Mouse (Mus musculus) liver, embryonic 13.5 days (tissue): ENCODE data around the gene Pctp. TPM values are rescaled to one million over a fixed set of nuclear protein-coding genes. Genes with fewer than 3 reads are reported as not detected.

Experiments
- ATAC-seq: fragments of 200-750 bp; cut with Nextera tagmentation; 2 replicates; pipeline ENCODE4 v1.8.0; 2017; ENCODE audit warnings: low read depth, mild to moderate bottlenecking, moderate number of reproducible peaks, moderate library complexity
- DNase-seq: peaks from one replicate; pipeline ENCODE4 v3.0.0; 2022
- H3K27ac ChIP-seq: fragments of 300-500 bp; sonication (generic); 2 replicates; pipeline ENCODE4 v1.5.1; 2015; ENCODE audit warnings: moderate library complexity, mild to moderate bottlenecking, inconsistent platforms
- H3K27me3 ChIP-seq: fragments of 300-500 bp; sonication (generic); 2 replicates; pipeline ENCODE4 v1.6.1; 2015; ENCODE audit warnings: mild to moderate bottlenecking, inconsistent platforms
- H3K36me3 ChIP-seq: fragments of 300-500 bp; sonication (generic); 2 replicates; pipeline ENCODE4 v1.6.1; 2015; ENCODE audit warnings: mild to moderate bottlenecking, inconsistent platforms
- H3K4me1 ChIP-seq: fragments of 300-500 bp; sonication (generic); replicated peaks from 2 replicates; pipeline ENCODE4 v1.6.1; 2015; ENCODE audit warnings: inconsistent platforms
- H3K4me2 ChIP-seq: fragments of 300-500 bp; sonication (generic); 2 replicates; pipeline ENCODE4 v1.6.1; 2015; ENCODE audit warnings: inconsistent platforms, mild to moderate bottlenecking, moderate library complexity
- H3K4me3 ChIP-seq: fragments of 300-500 bp; sonication (generic); replicated peaks from 2 replicates; pipeline ENCODE4 v1.5.1; 2015; ENCODE audit warnings: mild to moderate bottlenecking, inconsistent platforms
- H3K9ac ChIP-seq: fragments of 300-500 bp; sonication (generic); 2 replicates; pipeline ENCODE4 v1.6.1; 2015; ENCODE audit warnings: mild to moderate bottlenecking, inconsistent platforms
- H3K9me3 ChIP-seq: fragments of 300-500 bp; sonication (generic); replicated peaks from 2 replicates; pipeline ENCODE4 v1.6.1; 2016; ENCODE audit warnings: inconsistent platforms
- WGBS: fragments of 180-500 bp; shearing (Covaris S2); methylation state at CpG from one replicate; pipeline ENCODE4 v1.1.7; 2015; ENCODE audit not compliant: insufficient replicate concordance; 5-methylcytosine and 5-hydroxymethylcytosine counted together
- polyA plus RNA-seq: library from polyadenylated mRNA; unstranded; fragments of >200 nt; fragmentation: Nextera tagmentation; extraction: Ambion mirVana; gene quantifications from 2 replicates; pipeline ENCODE4 v1.2.1, GENCODE M21; 2015

Pctp gene
- polyA plus RNA-seq, 1 experiment from 2014 or later: 10.9 TPM

GRCm38 (mm10) chr11:89971296-89971695, 31.4 kb downstream of the Pctp start:
- WGBS: 51% methylated on average over 3 of the region's 3 CpGs

GRCm38 (mm10) chr11:89970726-89971125, 32.0 kb downstream of the Pctp start:
- Histone ChIP-seq H3K4me3 (no peak overlapping the region), H3K4me2 (no peak overlapping the region), H3K36me3 (no peaks in the 10 kb centered on the region), H3K9me3 (no peaks in the 10 kb centered on the region), H3K27me3 (no peaks in the 10 kb centered on the region), H3K9ac (no peak overlapping the region), H3K27ac (no peak overlapping the region), H3K4me1 (no peaks in the 10 kb centered on the region)
- DNase-seq: no peak
- ATAC-seq: no peak
- WGBS: 63% methylated on average over 4 of the region's 4 CpGs

More at GRCm38 (mm10) chr11:89971296-89971695, 31.4 kb downstream of the Pctp start:
- no peak overlapping the region for H3K4me3 ChIP-seq
- no peaks in the 10 kb centered on the region for H3K9me3 ChIP-seq
- H3K9ac ChIP-seq: no peak overlapping the region
- no peaks in the 10 kb centered on the region for H3K36me3 ChIP-seq
- no peaks in the 10 kb centered on the region for H3K27me3 ChIP-seq
- no peaks in the 10 kb centered on the region for H3K4me1 ChIP-seq
- ATAC-seq (no peak), DNase-seq (no peak)
- no peak overlapping the region for H3K27ac ChIP-seq
- H3K4me2 ChIP-seq: no peak overlapping the region

GRCm38 (mm10) chr11:89969131-89969530, 33.6 kb downstream of the Pctp start:
- no peak overlapping the region for H3K4me2 ChIP-seq
- no peaks in the 10 kb centered on the region for H3K9me3 ChIP-seq
- H3K4me3 ChIP-seq: no peak overlapping the region
- no peaks in the 10 kb centered on the region for H3K36me3 ChIP-seq
- ATAC-seq: no peak
- no peak overlapping the region for H3K9ac ChIP-seq
- H3K27ac ChIP-seq: no peak overlapping the region
- H3K27me3 ChIP-seq: no peaks in the 10 kb centered on the region
- no peak for DNase-seq
- 49% methylated on average over 4 of the region's 4 CpGs for WGBS
- H3K4me1 ChIP-seq: no peaks in the 10 kb centered on the region

- Histone ChIP-seq H3K4me2 (no peak overlapping the region), H3K27ac (no peak overlapping the region), H3K4me1 (no peaks in the 10 kb centered on the region), H3K9ac (no peak overlapping the region), H3K9me3 (no peaks in the 10 kb centered on the region), H3K4me3 (no peak overlapping the region), H3K27me3 (no peaks in the 10 kb centered on the region), H3K36me3 (no peaks in the 10 kb centered on the region)
- WGBS: 58% methylated on average over 3 of the region's 3 CpGs
- no peak for ATAC-seq
- no peak for DNase-seq
Measured at GRCm38 (mm10) chr11:89950691-89951270, 51.9 kb downstream of the Pctp start.

GRCm38 (mm10) chr11:89947806-89948205, 54.9 kb downstream of the Pctp start:
- H3K9me3 ChIP-seq: no peaks in the 10 kb centered on the region
- H3K4me1 ChIP-seq: no peaks in the 10 kb centered on the region
- no peak for ATAC-seq
- no peak for DNase-seq
- WGBS: 72% methylated on average over 4 of the region's 4 CpGs
- H3K27me3 ChIP-seq: no peaks in the 10 kb centered on the region
- H3K4me2 ChIP-seq: no peak overlapping the region
- H3K27ac ChIP-seq: no peak overlapping the region
- no peak overlapping the region for H3K4me3 ChIP-seq
- no peaks in the 10 kb centered on the region for H3K36me3 ChIP-seq
- no peak overlapping the region for H3K9ac ChIP-seq

- ATAC-seq (no peak), DNase-seq (no peak)
- Histone ChIP-seq H3K27ac (no peak overlapping the region), H3K9me3 (no peaks in the 10 kb centered on the region), H3K36me3 (no peaks in the 10 kb centered on the region), H3K9ac (no peak overlapping the region), H3K4me1 (no peaks in the 10 kb centered on the region), H3K27me3 (no peaks in the 10 kb centered on the region), H3K4me3 (no peak overlapping the region), H3K4me2 (no peak overlapping the region)
- WGBS: 70% methylated on average over 8 of the region's 8 CpGs
Measured at GRCm38 (mm10) chr11:89945159-89945558, 57.5 kb downstream of the Pctp start.

- no peak overlapping the region for H3K27ac ChIP-seq
- H3K9ac ChIP-seq: no peak overlapping the region
- DNase-seq (no peak), ATAC-seq (no peak)
- H3K4me3 ChIP-seq: no peak overlapping the region
- whole genome bisulfite sequencing: 21% methylated on average over 7 of the region's 7 CpGs
- H3K27me3 ChIP-seq: no peaks in the 10 kb centered on the region
- H3K4me1 ChIP-seq: no peaks in the 10 kb centered on the region
- no peak overlapping the region for H3K4me2 ChIP-seq
- no peaks in the 10 kb centered on the region for H3K36me3 ChIP-seq
- H3K9me3 ChIP-seq: no peaks in the 10 kb centered on the region
Measured at GRCm38 (mm10) chr11:89937241-89937640, 65.5 kb downstream of the Pctp start.

Other genes with a start within 250 kb of the Pctp start
- gene Ankfn1, start 225.2 kb downstream of the Pctp start, polyA plus RNA-seq: 0.02 TPM in 1 of 2 replicates, not detected in the other
- 0.33 and 0.61 TPM in 2 replicates for gene Tmem100, start 27.5 kb upstream of the Pctp start, polyA plus RNA-seq
- 3.0 and 3.1 TPM in 2 replicates for gene Gm45716, start 184.8 kb upstream of the Pctp start, polyA plus RNA-seq
- 8.4 and 9.9 TPM in 2 replicates for gene Mmd, start 246.6 kb upstream of the Pctp start, polyA plus RNA-seq